ENCODE assay signal across 23 mouse cellular contexts in genomic region chr2:77885036-77885435, GRCm38 (mm10).
"Had no signal": no experiment of that assay in that cellular context is flagged by ENCODE, and none has a peak within 500 bp of the region (broad histone marks: within the 10 kb centered on the region; RNA-seq: fewer than 3 reads in every experiment).

No protein-coding gene starts in this region.

- H3K27ac ChIP-seq: heart, adult 2 months; heart, embryonic 13.5 days; heart, embryonic 15.5 days; hindbrain, embryonic 14.5 days; intestine, embryonic 15.5 days; layer of hippocampus, adult 2 months; left cerebral cortex, adult 2 months; limb, embryonic 12.5 days had no signal

- H3K27me3 ChIP-seq: heart, embryonic 13.5 days; heart, embryonic 15.5 days; intestine, embryonic 15.5 days; limb, embryonic 12.5 days had no signal

- H3K4me2 ChIP-seq: heart, embryonic 11.5 days; heart, embryonic 13.5 days; heart, embryonic 15.5 days; hindbrain, embryonic 14.5 days; intestine, embryonic 15.5 days; limb, embryonic 12.5 days; liver, embryonic 11.5 days had no signal

- DNase-seq: gastrocnemius, postnatal 14 days; gastrocnemius, postnatal 36 days; heart, adult 2 months; heart, postnatal 14 days; heart, postnatal 36 days; kidney, adult 18-20 months; kidney, adult 8-10 months; kidney, postnatal 10 days; kidney, postnatal 25 days; kidney, postnatal 4 days; liver had no signal

- H3K36me3 ChIP-seq: heart, embryonic 13.5 days; heart, embryonic 15.5 days; intestine, embryonic 15.5 days; limb, embryonic 12.5 days had no signal

- H3K9ac ChIP-seq: heart, embryonic 13.5 days; heart, embryonic 15.5 days; hindbrain, embryonic 14.5 days; intestine, embryonic 15.5 days; limb, embryonic 12.5 days had no signal

- ATAC-seq: hindbrain, embryonic 16.5 days; inflammation-experienced regulatory T-cells, adult 6 months; intestine, embryonic 15.5 days; intestine, postnatal 0 days had no signal

- H3K9me3 ChIP-seq: heart, embryonic 13.5 days; heart, embryonic 15.5 days; intestine, embryonic 15.5 days; limb, embryonic 12.5 days had no signal

- H3K4me3 ChIP-seq: heart, adult 2 months; heart, embryonic 13.5 days; heart, embryonic 15.5 days; intestine, embryonic 15.5 days; layer of hippocampus, adult 2 months; left cerebral cortex, adult 2 months; limb, embryonic 12.5 days had no signal

- H3K4me1 ChIP-seq: heart, embryonic 13.5 days; heart, embryonic 15.5 days; intestine, embryonic 15.5 days; limb, embryonic 12.5 days had no signal
